Mouse (Mus musculus): ENCODE data around the gene Samd4b. TPM values are rescaled to one million over a fixed set of nuclear protein-coding genes. Genes with fewer than 3 reads are reported as not detected.
"Not testable (repeated sequence)": the region's sequence is repeated elsewhere in the genome, so short reads cannot be mapped to it uniquely, and the experiment has no call there.

The Samd4b gene
- total RNA-seq, 1 experiment = 30.3 TPM

DNA sequence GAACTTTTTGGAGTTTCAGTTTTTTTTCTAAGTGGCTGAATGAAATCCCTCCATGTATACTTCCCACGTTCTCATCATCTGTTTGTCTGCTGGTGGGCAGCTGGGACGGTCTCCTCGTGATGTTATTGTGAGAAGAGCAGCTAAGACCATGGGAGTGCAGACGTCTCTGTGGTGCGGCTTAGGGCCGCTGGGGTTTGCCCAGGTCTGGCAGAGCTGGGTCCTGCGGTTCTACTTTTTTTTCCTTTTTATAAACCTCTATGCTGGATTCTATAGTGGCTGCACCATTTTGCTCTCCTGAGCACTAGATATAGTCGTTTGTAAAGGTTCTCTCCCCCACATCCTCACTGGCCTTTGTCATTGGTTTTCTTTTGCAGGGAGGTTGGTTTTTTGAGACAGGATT, 86.5 kb downstream of the Samd4b start:
- no peak for DNase-seq (ENCODE audit: low read depth, low spot score)
- Histone ChIP-seq H3K36me3 (ENCODE audit: control insufficient read depth, insufficient read depth, low read length, poor library complexity, severe bottlenecking) (no peaks in the 10 kb centered on the region), H3K9ac (ENCODE audit: insufficient read depth, low read depth, low read length, poor library complexity, severe bottlenecking) (no peak overlapping the region), H3K9me3 (ENCODE audit: control insufficient read depth, insufficient read depth, low read depth, low read length) (no peaks in the 10 kb centered on the region), H3K27ac (ENCODE audit: insufficient read depth, low read depth, low read length, poor library complexity, severe bottlenecking) (no peak overlapping the region), H3K4me3 (ENCODE audit: insufficient read depth in 1 of 2, low read depth in 1 of 2, low read length in 2 of 2, poor library complexity in 1 of 2, severe bottlenecking in 1 of 2) (no peak overlapping the region), H3K4me1 (ENCODE audit: control insufficient read depth in 2 of 2, insufficient read depth in 2 of 2, low read length in 2 of 2, poor library complexity in 1 of 2) (peaks cover 0 to 2% of the 10 kb centered on the region in 2 experiments; a peak in 1 of 4 replicates)
- TF ChIP-seq CHD2 (IDR thresholded peaks at IDR 0.05; ENCODE audit: low read depth, low read length) (no peak), HCFC1 (IDR thresholded peaks at IDR 0.05; ENCODE audit: borderline replicate concordance, insufficient read depth, low read length) (no peak), ZNF384 (IDR thresholded peaks at IDR 0.05; ENCODE audit: low read depth, low read length) (no peak), ZC3H11A (IDR thresholded peaks at IDR 0.05; ENCODE audit: borderline replicate concordance, low read depth, low read length) (no peak), MAFK (IDR thresholded peaks at IDR 0.05; ENCODE audit: insufficient read depth, low read depth, low read length) (no peak)
- in situ Hi-C loops (cut with MboI; ENCODE audit: low sequenced_read_pairs in 2 of 2, unreplicated experiment in 2 of 2) = no loop called here

DNA sequence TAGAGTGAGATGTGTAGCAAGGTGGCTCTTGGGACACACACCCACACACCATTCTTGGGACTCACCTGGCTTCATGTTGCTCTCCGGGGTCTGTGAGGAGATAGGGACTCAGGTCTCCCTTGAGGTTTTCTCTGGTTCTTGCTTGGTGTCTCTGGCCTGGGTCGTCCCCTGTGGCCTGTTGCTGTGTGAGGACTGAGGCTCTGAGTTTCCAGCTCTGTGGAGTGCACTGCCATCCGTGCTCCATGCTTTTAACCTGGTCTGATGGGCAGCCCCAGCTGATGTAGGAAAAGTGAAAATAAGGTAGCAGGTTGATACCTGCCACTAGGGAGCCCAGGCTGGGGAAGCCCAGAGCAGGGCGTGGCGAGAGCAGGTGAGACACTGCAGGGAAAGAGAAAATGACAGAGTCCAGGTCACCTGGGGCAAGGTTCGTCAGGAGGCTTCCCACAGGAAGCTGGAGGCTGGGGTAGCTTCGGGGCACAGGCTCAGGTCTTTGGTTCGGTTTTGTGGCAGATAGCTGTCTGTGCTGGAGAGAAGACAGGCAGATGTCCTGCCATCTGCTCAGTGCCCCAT, 87.5 kb downstream of the Samd4b start, which contains the start of gene Ifnl2:
TSS of gene Ifnl2 (minus strand) at position 51 of the 570 bp plus-strand sequence.
- H3K4me1 ChIP-seq (ENCODE audit: control insufficient read depth in 2 of 2, insufficient read depth in 2 of 2, low read length in 2 of 2, poor library complexity in 1 of 2); DNase-seq (ENCODE audit: low read depth, low spot score); H3K4me3 ChIP-seq (ENCODE audit: insufficient read depth in 1 of 2, low read depth in 1 of 2, low read length in 2 of 2, poor library complexity in 1 of 2, severe bottlenecking in 1 of 2); H3K36me3 ChIP-seq (ENCODE audit: control insufficient read depth, insufficient read depth, low read length, poor library complexity, severe bottlenecking); H3K9ac ChIP-seq (ENCODE audit: insufficient read depth, low read depth, low read length, poor library complexity, severe bottlenecking); H3K9me3 ChIP-seq (ENCODE audit: control insufficient read depth, insufficient read depth, low read depth, low read length); H3K27ac ChIP-seq (ENCODE audit: insufficient read depth, low read depth, low read length, poor library complexity, severe bottlenecking); in situ Hi-C loops (cut with MboI; ENCODE audit: low sequenced_read_pairs in 2 of 2, unreplicated experiment in 2 of 2): not testable (repeated sequence)

DNA sequence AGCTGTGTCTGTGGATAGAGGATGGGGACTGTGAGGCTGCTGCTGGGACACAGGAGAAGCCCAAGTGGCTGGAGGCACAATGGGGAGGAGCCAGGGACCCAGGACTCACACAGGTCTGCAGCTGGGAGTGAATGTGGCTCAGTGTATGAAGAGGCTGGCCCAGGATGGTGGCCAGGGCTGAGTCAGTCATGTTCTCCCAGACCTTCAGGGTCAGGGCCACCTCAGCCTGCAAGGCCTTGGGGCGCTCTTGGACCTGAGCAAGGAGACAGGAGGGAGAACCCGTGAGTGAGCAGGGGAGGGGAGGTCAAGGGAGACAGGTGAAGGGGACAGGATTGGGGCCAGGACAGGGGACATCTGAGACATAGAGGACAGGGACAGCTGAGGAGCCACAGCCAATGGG, 88.8 kb downstream of the Samd4b start:
- DNase-seq (ENCODE audit: low read depth, low spot score); H3K27ac ChIP-seq (ENCODE audit: insufficient read depth, low read depth, low read length, poor library complexity, severe bottlenecking); in situ Hi-C loops (cut with MboI; ENCODE audit: low sequenced_read_pairs in 2 of 2, unreplicated experiment in 2 of 2); H3K9ac ChIP-seq (ENCODE audit: insufficient read depth, low read depth, low read length, poor library complexity, severe bottlenecking); H3K36me3 ChIP-seq (ENCODE audit: control insufficient read depth, insufficient read depth, low read length, poor library complexity, severe bottlenecking); H3K4me1 ChIP-seq (ENCODE audit: control insufficient read depth in 2 of 2, insufficient read depth in 2 of 2, low read length in 2 of 2, poor library complexity in 1 of 2); H3K9me3 ChIP-seq (ENCODE audit: control insufficient read depth, insufficient read depth, low read depth, low read length); H3K4me3 ChIP-seq (ENCODE audit: insufficient read depth in 1 of 2, low read depth in 1 of 2, low read length in 2 of 2, poor library complexity in 1 of 2, severe bottlenecking in 1 of 2): not testable (repeated sequence)

DNA sequence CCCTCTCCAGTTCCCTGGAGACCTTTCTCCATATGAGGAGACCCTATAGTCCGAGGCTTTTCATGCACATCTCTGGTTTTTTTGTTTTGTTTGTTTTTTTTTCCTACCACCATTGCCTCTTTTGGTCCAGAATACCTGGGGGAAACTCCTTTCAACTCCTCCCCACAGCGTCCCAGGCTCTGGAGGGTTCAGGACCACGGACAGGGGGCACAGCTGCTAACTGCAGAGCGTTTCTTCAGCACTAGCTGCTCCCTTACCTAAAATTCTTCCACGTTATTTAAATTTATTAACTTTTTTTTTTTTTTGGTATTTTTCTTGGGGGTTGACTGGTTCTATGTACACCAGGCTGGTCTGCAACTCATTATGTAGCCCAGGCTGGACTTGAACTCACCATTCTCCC, 92.4 kb downstream of the Samd4b start:
- Histone ChIP-seq H3K9me3 (ENCODE audit: control insufficient read depth, insufficient read depth, low read depth, low read length) (no peaks in the 10 kb centered on the region), H3K9ac (ENCODE audit: insufficient read depth, low read depth, low read length, poor library complexity, severe bottlenecking) (no peak overlapping the region), H3K4me3 (ENCODE audit: insufficient read depth in 1 of 2, low read depth in 1 of 2, low read length in 2 of 2, poor library complexity in 1 of 2, severe bottlenecking in 1 of 2) (no peak overlapping the region), H3K36me3 (ENCODE audit: control insufficient read depth, insufficient read depth, low read length, poor library complexity, severe bottlenecking) (no peaks in the 10 kb centered on the region), H3K4me1 (ENCODE audit: control insufficient read depth in 2 of 2, insufficient read depth in 2 of 2, low read length in 2 of 2, poor library complexity in 1 of 2) (no peaks in the 10 kb centered on the region), H3K27ac (ENCODE audit: insufficient read depth, low read depth, low read length, poor library complexity, severe bottlenecking) (no peak overlapping the region)
- in situ Hi-C loops (cut with MboI; ENCODE audit: low sequenced_read_pairs in 2 of 2, unreplicated experiment in 2 of 2) = no loop called here
- no peak for TF ChIP-seq MAFK (IDR thresholded peaks at IDR 0.05; ENCODE audit: insufficient read depth, low read depth, low read length)
- TF ChIP-seq CHD2 (IDR thresholded peaks at IDR 0.05; ENCODE audit: low read depth, low read length) = no peak
- no peak for TF ChIP-seq ZC3H11A (IDR thresholded peaks at IDR 0.05; ENCODE audit: borderline replicate concordance, low read depth, low read length)
- TF ChIP-seq ZNF384 (IDR thresholded peaks at IDR 0.05; ENCODE audit: low read depth, low read length) = no peak
- no peak for TF ChIP-seq HCFC1 (IDR thresholded peaks at IDR 0.05; ENCODE audit: borderline replicate concordance, insufficient read depth, low read length)
- DNase-seq (ENCODE audit: low read depth, low spot score) = no peak

DNA sequence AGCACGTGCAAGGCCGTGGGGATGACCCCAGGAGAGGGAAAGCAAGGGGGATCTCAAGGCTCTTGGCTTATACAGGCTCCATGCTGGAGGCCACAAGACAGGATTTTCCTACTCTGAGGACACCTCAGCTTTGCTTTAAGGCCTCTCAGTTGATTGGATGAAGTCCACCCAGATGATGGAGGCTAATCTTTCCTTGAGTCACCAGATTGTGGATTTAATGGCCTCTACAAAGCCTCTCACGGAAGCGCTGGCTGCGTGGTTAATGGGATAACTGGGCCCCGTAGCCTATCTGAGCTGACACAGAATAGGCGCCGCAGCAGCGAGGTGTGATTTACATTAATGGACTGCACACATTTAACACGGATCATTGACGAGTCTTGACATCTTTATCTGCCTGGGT, 102.5 kb downstream of the Samd4b start:
- no peak overlapping the region for H3K9ac ChIP-seq (ENCODE audit: insufficient read depth, low read depth, low read length, poor library complexity, severe bottlenecking)
- H3K9me3 ChIP-seq (ENCODE audit: control insufficient read depth, insufficient read depth, low read depth, low read length) = no peaks in the 10 kb centered on the region
- H3K4me3 ChIP-seq (ENCODE audit: insufficient read depth in 1 of 2, low read depth in 1 of 2, low read length in 2 of 2, poor library complexity in 1 of 2, severe bottlenecking in 1 of 2) = no peak overlapping the region
- H3K4me1 ChIP-seq (ENCODE audit: control insufficient read depth in 2 of 2, insufficient read depth in 2 of 2, low read length in 2 of 2, poor library complexity in 1 of 2) = peaks cover 0 to 13% of the 10 kb centered on the region in 2 experiments; a peak in 2 of 4 replicates
- TF ChIP-seq MAFK (IDR thresholded peaks at IDR 0.05; ENCODE audit: insufficient read depth, low read depth, low read length) (no peak), HCFC1 (IDR thresholded peaks at IDR 0.05; ENCODE audit: borderline replicate concordance, insufficient read depth, low read length) (no peak), CHD2 (IDR thresholded peaks at IDR 0.05; ENCODE audit: low read depth, low read length) (no peak), ZNF384 (IDR thresholded peaks at IDR 0.05; ENCODE audit: low read depth, low read length) (no peak)
- in situ Hi-C loops (cut with MboI; ENCODE audit: low sequenced_read_pairs in 2 of 2, unreplicated experiment in 2 of 2) = no loop called here
- no peak for DNase-seq (ENCODE audit: low read depth, low spot score)
- no peak overlapping the region for H3K27ac ChIP-seq (ENCODE audit: insufficient read depth, low read depth, low read length, poor library complexity, severe bottlenecking)
- H3K36me3 ChIP-seq (ENCODE audit: control insufficient read depth, insufficient read depth, low read length, poor library complexity, severe bottlenecking) = no peaks in the 10 kb centered on the region
